In the genomic region with DNA sequence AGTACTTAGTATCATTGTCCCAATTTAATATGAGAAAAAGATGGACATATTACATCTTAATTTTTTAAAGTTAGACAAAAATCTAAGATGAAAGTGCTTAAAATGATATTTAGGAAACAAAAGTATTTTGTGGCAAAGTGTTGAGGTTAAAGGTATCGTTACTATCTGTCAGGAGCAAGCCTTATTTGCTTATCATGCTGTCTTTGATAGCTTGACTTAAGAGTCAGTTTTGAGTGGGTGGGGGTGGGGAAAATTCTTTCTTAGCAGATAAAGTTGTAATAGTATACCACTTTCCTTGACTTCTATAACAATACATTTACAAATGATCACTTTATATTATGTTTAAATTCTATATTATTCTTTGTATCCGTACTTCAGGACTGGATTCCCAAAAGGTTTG, we compare ENCODE assay signal across 17 mouse cellular contexts.
DNase-seq lines count a peak whose midpoint lies in the region; TF ChIP-seq lines count a peak whose summit lies in the region.
"Had no signal": no experiment of that assay in that cellular context is flagged by ENCODE, and none has a peak within 500 bp of the region (broad histone marks: within the 10 kb centered on the region; RNA-seq: fewer than 3 reads in every experiment).

No protein-coding gene starts in this region.

- H3K27me3 ChIP-seq in MEL (ENCODE audit: control insufficient read depth in 1 of 2, insufficient read depth in 2 of 2, low read length in 2 of 2), result no peaks in the 10 kb centered on the region
- H3K27me3 ChIP-seq: CH12.LX, Patski had no signal

- H3K9ac ChIP-seq in MEL (ENCODE audit: control insufficient read depth, low read depth, low read length, poor library complexity, severe bottlenecking), result no peak overlapping the region

- no peaks in the 10 kb centered on the region for H3K79me2 ChIP-seq in MEL (ENCODE audit: control insufficient read depth, insufficient read depth, low read length, poor library complexity)

- no peak for TF ChIP-seq RAD21 in MEL (IDR thresholded peaks at IDR 0.05; ENCODE audit: low read depth, low read length)

- TF ChIP-seq EP300 in MEL (IDR thresholded peaks at IDR 0.05; ENCODE audit: low read depth in 1 of 2, low read length in 2 of 2), result peak; percentile 79 to 85

- H3K9me3 ChIP-seq in MEL (replicated peaks; ENCODE audit: insufficient read depth, low read length), result no peaks in the 10 kb centered on the region
- H3K9me3 ChIP-seq: G1E had no signal

- H3K4me1 ChIP-seq in MEL (ENCODE audit: control insufficient read depth in 1 of 2, insufficient read depth in 2 of 2, low read length in 2 of 2), result peaks cover 0 to 16% of the 10 kb centered on the region in 2 experiments; a peak in 2 of 4 replicates

- H3K36me3 ChIP-seq in MEL (ENCODE audit: control insufficient read depth in 1 of 2, insufficient read depth in 2 of 2, low read length in 2 of 2), result peaks cover 0 to 20% of the 10 kb centered on the region in 2 experiments; a peak in 2 of 4 replicates
- H3K36me3 ChIP-seq: G1E had no signal

- H3K4me3 ChIP-seq in MEL (ENCODE audit: control insufficient read depth in 1 of 2, insufficient read depth in 1 of 2, low read depth in 2 of 2, low read length in 2 of 2), result peak overlapping the region in 1 of 2 experiments; percentile 4; a peak in 1 of 4 replicates

- no peak for TF ChIP-seq CTCF in MEL (IDR thresholded peaks at IDR 0.05 in 2 of 3, conservative IDR thresholded peaks at IDR 0.05 in 1 of 3; ENCODE audit: control insufficient read depth in 1 of 3, insufficient read depth in 1 of 3, low read depth in 2 of 3, low read length in 3 of 3, poor library complexity in 1 of 3, severe bottlenecking in 1 of 3)

- H3K27ac ChIP-seq in MEL (ENCODE audit: control insufficient read depth, low read depth, low read length), result no peak overlapping the region

- DNase-seq in MEL (ENCODE audit: low read depth, low spot score), result peak; percentile 38
- DNase-seq in thymus, postnatal 4 days, result no peak
- DNase-seq: adrenal gland, adult 2 months; adrenal gland, adult 8-10 months; adrenal gland, postnatal 10 days; adrenal gland, postnatal 14 days; adrenal gland, postnatal 25 days; adrenal gland, postnatal 36 days; B cell, adult 2 months; cerebellum, adult 11 months; cerebellum, adult 11-12 months; cerebellum, adult 18-20 months; cerebellum, adult 2 months; cerebellum, adult 8-10 months had no signal

- TF ChIP-seq POLR2A in MEL (IDR thresholded peaks at IDR 0.05; ENCODE audit: control insufficient read depth in 1 of 2, insufficient read depth in 1 of 2, low read depth in 1 of 2, low read length in 2 of 2, poor library complexity in 1 of 2), result no peak

TF ChIP-seq in MEL, 35 proteins besides CTCF, POLR2A, EP300 and RAD21:
- TF ChIP-seq ETS1 (IDR thresholded peaks at IDR 0.05; ENCODE audit: low read depth, low read length), result peak; percentile 55; the same call in 1 of the 2 replicates
- TF ChIP-seq TCF12 (IDR thresholded peaks at IDR 0.05; ENCODE audit: low read depth, low read length), result peak; percentile 75
- no peak for TF ChIP-seq POLR2AphosphoS2 (IDR thresholded peaks at IDR 0.05; ENCODE audit: low read length)
- peak; percentile 83 for TF ChIP-seq GATA1 (IDR thresholded peaks at IDR 0.05; ENCODE audit: low read depth, low read length)
- TF ChIP-seq TAL1 (IDR thresholded peaks at IDR 0.05; ENCODE audit: low read length), result no peak
- no peak for TF ChIP-seq ZKSCAN1 (IDR thresholded peaks at IDR 0.05; ENCODE audit: low read depth, low read length)
- no peak for TF ChIP-seq NELFE (IDR thresholded peaks at IDR 0.05; ENCODE audit: low read depth, low read length)
- TF ChIP-seq SIN3A (IDR thresholded peaks at IDR 0.05; ENCODE audit: low read length), result no peak; the same call in 1 of the 2 replicates
- no peak for TF ChIP-seq CHD2 (IDR thresholded peaks at IDR 0.05; ENCODE audit: low read length)
- no peak for TF ChIP-seq MYC (IDR thresholded peaks at IDR 0.05; ENCODE audit: low read depth, low read length)
- no peak for TF ChIP-seq MXI1 (IDR thresholded peaks at IDR 0.05; ENCODE audit: low read depth, low read length)
- no peak for TF ChIP-seq ZNF384 (IDR thresholded peaks at IDR 0.05; ENCODE audit: low read depth, low read length)
- no peak for TF ChIP-seq MAZ (IDR thresholded peaks at IDR 0.05; ENCODE audit: low read depth, low read length)
- TF ChIP-seq E2F4 (IDR thresholded peaks at IDR 0.05; ENCODE audit: borderline replicate concordance, low read depth, low read length), result no peak
- TF ChIP-seq BHLHE40 (IDR thresholded peaks at IDR 0.05; ENCODE audit: borderline replicate concordance, low read depth, low read length), result no peak
TF ChIP-seq in MEL: peak in this region for 3.
